Mouse (Mus musculus) heart, embryonic 16.5 days (tissue): Measurements from ENCODE around the gene Spink2. TPM values are rescaled to one million over a fixed set of nuclear protein-coding genes. Genes with fewer than 3 reads are reported as not detected.

Experiments
- ATAC-seq: fragments of 200-750 bp; cut with Nextera tagmentation; replicated peaks from 2 replicates; pipeline ENCODE4 v1.8.0; 2017; ENCODE audit warnings: moderate number of reproducible peaks; ENCODE audit not compliant: insufficient read depth, low FRiP score; ENCODE audit errors: extremely low read depth
- H3K27ac ChIP-seq: fragments of 300-500 bp; sonication (generic); 2 replicates; pipeline ENCODE4 v1.5.1; 2014; ENCODE audit warnings: mild to moderate bottlenecking, low read length, control low read depth, moderate library complexity
- H3K27me3 ChIP-seq: fragments of 300-500 bp; sonication (generic); 2 replicates; pipeline ENCODE4 v1.6.1; 2014; ENCODE audit warnings: low read length, mixed read lengths; ENCODE audit not compliant: control insufficient read depth, insufficient read depth
- H3K36me3 ChIP-seq: fragments of 300-500 bp; sonication (generic); 2 replicates; pipeline ENCODE4 v1.6.1; 2014; ENCODE audit not compliant: control insufficient read depth, insufficient read depth
- H3K4me1 ChIP-seq: fragments of 300-500 bp; sonication (generic); 2 replicates; pipeline ENCODE4 v1.6.1; 2014; ENCODE audit warnings: low read length, mixed read lengths; ENCODE audit not compliant: control insufficient read depth, insufficient read depth
- H3K4me2 ChIP-seq: fragments of 300-500 bp; sonication (generic); 2 replicates; pipeline ENCODE4 v1.6.1; 2014; ENCODE audit warnings: low read depth, mild to moderate bottlenecking, control low read depth, low read length
- H3K4me3 ChIP-seq: fragments of 300-500 bp; sonication (generic); 2 replicates; pipeline ENCODE4 v1.5.1; 2014; ENCODE audit warnings: mild to moderate bottlenecking, control low read depth, low read length
- H3K9ac ChIP-seq: fragments of 300-500 bp; sonication (generic); 2 replicates; pipeline ENCODE4 v1.6.1; 2014; ENCODE audit warnings: low read length, control low read depth
- H3K9me3 ChIP-seq: fragments of 300-500 bp; sonication (generic); replicated peaks from 2 replicates; pipeline ENCODE4 v1.6.1; 2016; ENCODE audit warnings: low read length; ENCODE audit not compliant: control insufficient read depth
- WGBS: fragments of 180-500 bp; shearing (Covaris S2); extraction: QIAGEN DNeasy Blood & Tissue Kit; methylation state at CpG from one replicate; pipeline ENCODE4 v1.1.7; 2014; 5-methylcytosine and 5-hydroxymethylcytosine counted together
- polyA plus RNA-seq: library from polyadenylated mRNA; unstranded; fragments of >200 nt; fragmentation: Nextera tagmentation; extraction: Ambion mirVana; gene quantifications from 2 replicates; pipeline ENCODE4 v1.2.1, GENCODE M21; 2015

Spink2 gene
- polyA plus RNA-seq, 1 experiment from 2014 or later: 2.6 TPM

GRCm38 (mm10) chr5:77167306-77167945 is 43.8 kb downstream of the Spink2 start:
- no peak for ATAC-seq

DNA sequence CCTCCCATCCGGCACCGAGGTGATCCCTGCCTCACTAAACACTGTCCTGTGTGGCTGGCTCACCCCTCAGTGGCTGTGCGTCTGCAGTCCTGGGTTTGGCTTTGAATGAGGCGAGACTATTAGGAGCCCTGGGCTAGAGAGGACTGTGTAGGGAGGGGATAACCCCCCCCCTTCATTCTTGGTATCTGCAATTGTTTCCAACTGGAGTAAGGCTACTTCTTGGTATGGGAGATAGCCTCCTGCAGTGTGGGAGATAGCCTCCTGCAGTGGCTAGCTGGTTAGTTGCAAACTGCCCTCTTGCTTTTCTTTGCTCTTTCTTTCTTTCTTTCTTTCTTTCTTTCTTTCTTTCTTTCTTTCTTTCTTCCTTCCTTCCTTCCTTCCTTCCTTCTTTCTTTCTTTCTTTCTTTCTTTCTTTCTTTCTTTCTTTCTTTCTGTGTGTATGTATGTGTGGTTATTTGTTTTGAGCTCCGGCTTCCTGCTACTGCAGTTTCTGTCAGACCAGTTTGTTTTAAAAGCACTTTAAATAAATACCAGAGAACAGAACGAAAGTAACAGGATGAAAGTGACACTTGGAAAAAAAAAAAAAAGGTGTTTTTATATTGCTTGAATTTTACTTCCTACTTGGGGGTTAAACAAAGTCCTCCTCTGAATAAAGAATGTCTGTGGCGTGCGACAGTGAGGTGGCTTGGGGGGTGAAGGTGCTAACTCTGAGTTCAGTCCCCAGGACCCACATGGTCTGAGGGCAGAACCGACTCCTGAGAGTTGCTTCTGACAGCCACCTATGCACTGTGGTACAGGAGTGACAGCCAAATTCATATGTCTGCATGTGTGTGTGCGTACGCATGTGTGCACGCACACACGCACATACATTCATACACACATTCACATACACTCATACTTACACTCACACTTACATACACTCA is 45.3 kb downstream of the Spink2 start:
- Histone ChIP-seq H3K9ac (no peak overlapping the region), H3K9me3 (no peaks in the 10 kb centered on the region), H3K36me3 (no peaks in the 10 kb centered on the region), H3K4me1 (no peaks in the 10 kb centered on the region), H3K27ac (no peak overlapping the region), H3K4me3 (no peak overlapping the region), H3K27me3 (no peaks in the 10 kb centered on the region), H3K4me2 (no peak overlapping the region)
- no peak for ATAC-seq
- 72% methylated on average over 13 of the region's 13 CpGs for WGBS

More at GRCm38 (mm10) chr5:77167306-77167945, 43.8 kb downstream of the Spink2 start:
- Histone ChIP-seq H3K36me3 (no peaks in the 10 kb centered on the region), H3K4me2 (no peak overlapping the region), H3K4me3 (no peak overlapping the region), H3K27ac (no peak overlapping the region), H3K9ac (no peak overlapping the region), H3K27me3 (no peaks in the 10 kb centered on the region), H3K9me3 (no peaks in the 10 kb centered on the region), H3K4me1 (no peaks in the 10 kb centered on the region)
- WGBS: 79% methylated on average over 22 of the region's 22 CpGs

GRCm38 (mm10) chr5:77163597-77163996 is 47.7 kb downstream of the Spink2 start:
- no peak for ATAC-seq
- H3K9me3 ChIP-seq: no peaks in the 10 kb centered on the region
- no peaks in the 10 kb centered on the region for H3K36me3 ChIP-seq
- H3K9ac ChIP-seq: no peak overlapping the region
- H3K4me3 ChIP-seq: no peak overlapping the region
- no peaks in the 10 kb centered on the region for H3K27me3 ChIP-seq
- H3K4me2 ChIP-seq: no peak overlapping the region
- H3K4me1 ChIP-seq: no peaks in the 10 kb centered on the region
- 90% methylated on average over 7 of the region's 7 CpGs for WGBS
- no peak overlapping the region for H3K27ac ChIP-seq

DNA sequence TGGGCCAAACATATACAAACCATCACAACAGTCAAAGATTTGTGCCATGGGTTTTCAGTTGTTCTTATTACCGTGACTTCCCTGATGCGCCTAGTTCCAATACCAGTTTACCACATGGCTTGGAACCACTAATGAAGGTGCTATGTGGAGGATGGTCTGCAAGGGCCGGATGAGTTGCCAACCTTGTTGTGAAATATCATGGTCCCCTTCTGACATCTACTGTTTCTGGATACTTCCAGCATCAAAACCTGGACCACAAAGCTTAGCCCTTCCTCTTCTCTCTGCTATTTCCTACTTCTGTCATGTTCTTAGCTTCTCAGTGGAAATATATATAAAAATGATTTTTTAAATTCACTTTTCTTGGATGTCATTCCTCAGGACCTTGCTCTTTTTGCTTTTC is 48.7 kb downstream of the Spink2 start:
- H3K4me2 ChIP-seq: no peak overlapping the region

GRCm38 (mm10) chr5:77157777-77158540 is 53.3 kb downstream of the Spink2 start:
- Histone ChIP-seq H3K27me3 (no peaks in the 10 kb centered on the region), H3K9me3 (no peaks in the 10 kb centered on the region), H3K4me3 (no peak overlapping the region), H3K4me2 (no peak overlapping the region), H3K9ac (no peak overlapping the region), H3K4me1 (peaks cover 6% of the 10 kb centered on the region), H3K27ac (no peak overlapping the region), H3K36me3 (no peaks in the 10 kb centered on the region)
- ATAC-seq: no peak
- 53% methylated on average over 14 of the region's 14 CpGs for WGBS

More for the DNA sequence above, 48.7 kb downstream of the Spink2 start:
- no peaks in the 10 kb centered on the region for H3K9me3 ChIP-seq
- no peak overlapping the region for H3K27ac ChIP-seq
- WGBS: 84% methylated on average over 3 of the region's 3 CpGs
- H3K4me3 ChIP-seq: no peak overlapping the region
- 0 out of 2 replicates have a peak, but pooled peaks cover 2% of the 10 kb centered on the region for H3K4me1 ChIP-seq
- H3K36me3 ChIP-seq: no peaks in the 10 kb centered on the region
- H3K9ac ChIP-seq: no peak overlapping the region
- no peaks in the 10 kb centered on the region for H3K27me3 ChIP-seq
- ATAC-seq: no peak

GRCm38 (mm10) chr5:77156938-77157337 is 54.3 kb downstream of the Spink2 start:
- Histone ChIP-seq H3K27me3 (no peaks in the 10 kb centered on the region), H3K27ac (no peak overlapping the region), H3K36me3 (no peaks in the 10 kb centered on the region), H3K9ac (no peak overlapping the region), H3K4me1 (peaks cover 6% of the 10 kb centered on the region), H3K4me3 (no peak overlapping the region), H3K4me2 (no peak overlapping the region), H3K9me3 (no peaks in the 10 kb centered on the region)
- no peak for ATAC-seq
- 61% methylated on average over 5 of the region's 5 CpGs for WGBS

DNA sequence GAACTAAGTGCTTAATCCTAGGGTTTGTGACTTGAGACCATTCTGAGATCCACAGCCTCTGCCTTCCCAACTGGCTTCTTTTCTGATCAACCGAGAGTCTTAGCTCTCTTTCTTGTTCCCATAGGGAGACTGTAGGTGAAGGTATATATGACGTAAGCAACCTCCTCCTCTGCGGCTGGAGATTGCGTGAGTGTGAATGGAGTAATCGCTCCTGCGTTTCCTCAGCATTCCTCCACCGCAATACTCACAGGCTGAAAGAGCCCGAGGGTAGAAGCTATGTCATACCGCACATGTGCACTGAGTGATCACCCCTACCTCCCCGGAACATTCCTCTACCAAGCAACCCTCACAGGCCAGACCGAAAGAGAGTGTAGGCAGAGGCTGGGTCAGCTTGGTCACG is 55.7 kb downstream of the Spink2 start:
- H3K4me3 ChIP-seq: no peak overlapping the region
- ATAC-seq: no peak
- WGBS: 87% methylated on average over 12 of the region's 12 CpGs
- H3K4me2 ChIP-seq: no peak overlapping the region
- H3K4me1 ChIP-seq: peaks cover 11% of the 10 kb centered on the region
- H3K27me3 ChIP-seq: no peaks in the 10 kb centered on the region
- no peak overlapping the region for H3K27ac ChIP-seq
- no peak overlapping the region for H3K9ac ChIP-seq
- H3K9me3 ChIP-seq: no peaks in the 10 kb centered on the region
- no peaks in the 10 kb centered on the region for H3K36me3 ChIP-seq
